Mouse (Mus musculus): ENCODE data around the gene Vmn2r83.

The Vmn2r83 gene

GRCm38 (mm10) chr10:79537781-79538180 lies 69.2 kb downstream of the Vmn2r83 start:
- no peak for DNase-seq (ENCODE audit: low spot score in 2 of 2)

- DNase-seq (ENCODE audit: low spot score in 2 of 2), result no peak
These were observed 69.8 kb downstream of the Vmn2r83 start for GRCm38 (mm10) chr10:79538323-79538722.

- DNase-seq (ENCODE audit: low spot score in 2 of 2), result no peak
These were observed 70.3 kb downstream of the Vmn2r83 start for GRCm38 (mm10) chr10:79538873-79539272.

GRCm38 (mm10) chr10:79539701-79540495 lies 71.4 kb downstream of the Vmn2r83 start:
- DNase-seq (ENCODE audit: low spot score in 2 of 2), result peak in 1 of 2 experiments; percentile 9

GRCm38 (mm10) chr10:79540746-79541145 lies 72.2 kb downstream of the Vmn2r83 start:
- no peak for DNase-seq (ENCODE audit: low spot score in 2 of 2)

- DNase-seq (ENCODE audit: low spot score in 2 of 2), result no peak
These were observed 73.0 kb downstream of the Vmn2r83 start for GRCm38 (mm10) chr10:79541522-79541921.

GRCm38 (mm10) chr10:79542171-79542570 lies 73.6 kb downstream of the Vmn2r83 start:
- no peak for DNase-seq (ENCODE audit: low spot score in 2 of 2)
